Mouse (Mus musculus) lung, embryonic 16.5 days (tissue): ENCODE measurements around the gene Gpank1. TPM values are rescaled to one million over a fixed set of nuclear protein-coding genes. Genes with fewer than 3 reads are reported as not detected.

ENCODE experiments used
- ATAC-seq: fragments of 200-750 bp; cut with Nextera tagmentation; 2 replicates; pipeline ENCODE4 v1.8.0; 2017; ENCODE audit warnings: low read depth, mild to moderate bottlenecking, moderate library complexity
- H3K27ac ChIP-seq: fragments of 300-500 bp; sonication (generic); 2 replicates; pipeline ENCODE4 v1.5.1; 2014; ENCODE audit warnings: mild to moderate bottlenecking, control low read depth, low read length
- H3K27me3 ChIP-seq: fragments of 300-500 bp; sonication (generic); 2 replicates; pipeline ENCODE4 v1.6.1; 2014; ENCODE audit warnings: low read depth, low read length, mixed read lengths; ENCODE audit not compliant: control insufficient read depth, insufficient read depth
- H3K36me3 ChIP-seq: fragments of 300-500 bp; sonication (generic); 2 replicates; pipeline ENCODE4 v1.6.1; 2014; ENCODE audit warnings: low read length; ENCODE audit not compliant: control insufficient read depth, insufficient read depth
- H3K4me1 ChIP-seq: fragments of 300-500 bp; sonication (generic); replicated peaks from 2 replicates; pipeline ENCODE4 v1.6.1; 2014; ENCODE audit warnings: low read length, mixed read lengths; ENCODE audit not compliant: control insufficient read depth, insufficient read depth
- H3K4me2 ChIP-seq: fragments of 300-500 bp; sonication (generic); 2 replicates; pipeline ENCODE4 v1.6.1; 2014; ENCODE audit warnings: low read depth, low read length, control low read depth
- H3K4me3 ChIP-seq: fragments of 300-500 bp; sonication (generic); 2 replicates; pipeline ENCODE4 v1.5.1; 2014; ENCODE audit warnings: mild to moderate bottlenecking, low read length, control low read depth
- H3K9ac ChIP-seq: fragments of 300-500 bp; sonication (generic); 2 replicates; pipeline ENCODE4 v1.6.1; 2014; ENCODE audit warnings: low read length, control low read depth
- H3K9me3 ChIP-seq: fragments of 300-500 bp; sonication (generic); 2 replicates; pipeline ENCODE4 v1.6.1; 2016; ENCODE audit warnings: low read length; ENCODE audit not compliant: control insufficient read depth
- WGBS: fragments of 180-500 bp; shearing (Covaris S2); extraction: QIAGEN DNeasy Blood & Tissue Kit; methylation state at CpG from one replicate; pipeline ENCODE4 v1.1.7; 2014; 5-methylcytosine and 5-hydroxymethylcytosine counted together
- polyA plus RNA-seq: library from polyadenylated mRNA; unstranded; fragments of >200 nt; fragmentation: Nextera tagmentation; extraction: Ambion mirVana; gene quantifications from 2 replicates; pipeline ENCODE4 v1.2.1, GENCODE M21; 2015

Gene Gpank1
- polyA plus RNA-seq, 1 experiment from 2014 or later: 19.7 TPM

DNA sequence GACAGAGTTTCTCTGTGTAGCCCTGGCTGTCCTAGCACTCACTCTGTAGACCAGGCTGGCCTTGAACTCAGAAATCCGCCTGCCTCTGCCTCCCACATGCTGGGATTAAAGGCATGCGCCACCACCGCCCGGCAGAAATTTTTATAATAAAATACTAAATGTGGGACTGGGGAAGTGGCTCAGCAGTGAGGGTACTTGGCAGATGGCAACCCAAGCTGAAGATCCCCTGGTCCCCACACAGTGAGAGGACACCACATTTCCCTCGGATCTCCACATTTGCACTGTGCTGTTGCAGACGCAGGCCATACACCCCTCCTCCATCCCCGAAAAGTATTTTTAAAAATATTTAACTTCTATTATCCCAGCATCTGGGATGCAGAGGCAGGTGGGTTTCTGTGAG lies 12.3 kb downstream of the Gpank1 start:
- H3K4me1 ChIP-seq: peaks cover 14% of the 10 kb centered on the region
- WGBS: 90% methylated on average over 7 of the region's 7 CpGs
- ATAC-seq: no peak

DNA sequence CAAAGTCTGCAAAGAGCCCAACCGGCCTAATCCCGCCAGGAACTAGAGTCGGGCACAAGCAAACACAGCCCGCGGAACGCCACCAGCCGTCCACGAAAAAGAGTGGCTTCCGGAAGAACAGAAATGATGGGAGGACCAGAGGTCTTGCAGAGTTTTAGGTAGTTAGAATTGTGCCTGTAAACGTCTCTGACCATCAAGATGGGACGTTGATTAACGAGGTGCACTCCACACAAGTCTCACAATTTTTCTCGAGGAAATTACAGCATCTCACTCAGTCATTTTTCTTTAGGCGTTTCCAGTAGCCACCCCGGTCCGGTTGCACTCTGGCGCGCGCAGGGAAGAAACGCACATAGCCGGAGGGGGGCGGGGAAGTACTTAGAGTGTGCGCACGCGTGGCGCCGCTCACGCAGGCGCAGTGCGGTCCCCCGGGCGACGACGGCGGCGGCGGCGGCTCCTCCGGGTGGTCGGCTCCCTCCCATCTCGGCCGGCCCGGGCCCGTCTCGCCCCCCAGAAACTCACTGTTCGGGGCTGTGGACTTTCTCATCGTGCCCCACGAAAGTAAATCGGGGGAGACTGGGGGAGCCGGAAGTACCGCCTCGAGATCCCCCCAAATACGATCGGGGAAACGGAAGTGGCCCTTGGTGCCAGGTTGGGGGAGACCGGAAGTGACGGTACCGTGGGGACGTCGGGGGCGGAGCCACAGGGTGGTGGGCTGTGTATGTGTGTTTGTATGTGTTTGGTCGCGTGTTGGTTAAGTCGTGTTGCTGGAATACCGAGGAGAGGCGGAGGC lies 13.7 kb downstream of the Gpank1 start, which contains the start of gene Bag6:
TSS of gene Bag6 (plus strand) at position 378 of the 790 bp plus-strand sequence.
- WGBS: under 1% methylated on average over 66 of the region's 66 CpGs
- ATAC-seq: peak; percentile 95
- Histone ChIP-seq H3K9ac (peak within 1 kb of the TSS; percentile 87), H3K27me3 (no peaks in the 10 kb centered on the region), H3K27ac (peak within 1 kb of the TSS; percentile 97), H3K9me3 (no peaks in the 10 kb centered on the region), H3K4me3 (peak within 1 kb of the TSS; percentile 89), H3K4me1 (peaks cover 14% of the 10 kb centered on the region), H3K4me2 (peak within 1 kb of the TSS; percentile 92), H3K36me3 (peaks cover 15% of the 10 kb centered on the region)

More for the DNA sequence above, 12.3 kb downstream of the Gpank1 start:
- H3K9ac ChIP-seq: no peak overlapping the region
- no peaks in the 10 kb centered on the region for H3K9me3 ChIP-seq
- no peak overlapping the region for H3K4me2 ChIP-seq
- H3K27me3 ChIP-seq: no peaks in the 10 kb centered on the region
- peaks cover 3% of the 10 kb centered on the region; the same call in 1 of the 2 replicates for H3K36me3 ChIP-seq
- H3K27ac ChIP-seq: no peak overlapping the region
- no peak overlapping the region for H3K4me3 ChIP-seq

DNA sequence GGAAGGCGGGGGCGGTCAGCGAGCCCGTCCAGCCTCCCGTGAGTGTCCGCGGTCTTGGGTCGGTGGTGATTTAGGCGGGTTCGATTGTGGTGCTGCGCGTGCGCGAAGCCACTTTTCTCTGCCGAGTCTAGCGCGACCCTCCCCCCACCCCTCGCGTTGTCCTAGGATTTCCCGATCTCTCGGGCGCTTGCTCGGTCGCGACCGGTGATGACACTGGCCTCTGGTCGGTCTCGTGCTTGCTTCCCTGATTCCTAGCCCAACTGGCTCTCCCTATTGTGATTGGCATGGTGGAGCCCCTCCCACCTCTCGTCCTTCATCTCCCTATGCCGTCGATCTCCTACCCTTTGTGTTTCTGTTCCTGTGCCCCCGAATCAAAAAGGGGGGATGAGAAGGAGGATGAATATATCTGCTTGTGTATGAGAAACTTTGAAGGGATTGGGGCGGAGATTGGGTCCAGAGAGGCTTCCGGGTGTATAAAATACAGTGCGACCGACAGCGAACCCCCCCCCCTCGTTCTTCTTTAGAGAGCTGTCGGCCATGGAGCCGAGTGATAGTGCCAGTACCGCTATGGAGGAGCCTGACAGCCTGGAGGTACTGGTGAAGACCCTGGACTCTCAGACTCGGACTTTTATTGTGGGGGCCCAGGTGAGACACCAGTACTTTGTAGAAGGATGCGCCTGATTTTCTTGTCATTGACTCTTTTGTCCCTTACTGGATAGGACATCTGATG lies 14.5 kb downstream of the Gpank1 start:
- Histone ChIP-seq H3K4me2 (peak overlapping the region; percentile 92), H3K4me1 (peaks cover 14% of the 10 kb centered on the region), H3K9ac (peak overlapping the region; percentile 87), H3K27ac (peak overlapping the region; percentile 97), H3K4me3 (peak overlapping the region; percentile 89), H3K27me3 (no peaks in the 10 kb centered on the region), H3K36me3 (peaks cover 20% of the 10 kb centered on the region), H3K9me3 (no peaks in the 10 kb centered on the region)
- peak; percentile 5; the same call in 1 of the 2 replicates for ATAC-seq
- under 1% methylated on average over 40 of the region's 43 CpGs for WGBS

DNA sequence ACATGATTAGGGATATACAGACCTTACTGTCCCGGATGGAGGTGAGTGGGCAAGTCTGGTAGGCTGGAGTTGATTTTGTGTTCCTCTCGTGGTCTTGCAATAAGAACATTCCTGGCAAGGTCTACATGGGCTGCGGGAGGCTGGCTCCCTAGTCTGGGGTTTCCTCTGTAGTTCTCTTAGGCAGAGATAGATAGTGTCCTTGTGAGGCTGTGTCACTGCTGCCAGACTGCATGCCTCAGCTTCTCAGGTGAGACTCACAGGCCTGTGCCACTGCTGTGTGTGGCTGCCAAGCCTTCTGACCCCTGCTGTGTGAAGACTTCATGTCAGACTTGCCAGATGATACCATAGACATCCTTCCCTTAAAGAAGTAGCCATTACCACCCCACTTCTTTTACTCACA lies 18.0 kb downstream of the Gpank1 start:
- no peak overlapping the region for H3K4me3 ChIP-seq

DNA sequence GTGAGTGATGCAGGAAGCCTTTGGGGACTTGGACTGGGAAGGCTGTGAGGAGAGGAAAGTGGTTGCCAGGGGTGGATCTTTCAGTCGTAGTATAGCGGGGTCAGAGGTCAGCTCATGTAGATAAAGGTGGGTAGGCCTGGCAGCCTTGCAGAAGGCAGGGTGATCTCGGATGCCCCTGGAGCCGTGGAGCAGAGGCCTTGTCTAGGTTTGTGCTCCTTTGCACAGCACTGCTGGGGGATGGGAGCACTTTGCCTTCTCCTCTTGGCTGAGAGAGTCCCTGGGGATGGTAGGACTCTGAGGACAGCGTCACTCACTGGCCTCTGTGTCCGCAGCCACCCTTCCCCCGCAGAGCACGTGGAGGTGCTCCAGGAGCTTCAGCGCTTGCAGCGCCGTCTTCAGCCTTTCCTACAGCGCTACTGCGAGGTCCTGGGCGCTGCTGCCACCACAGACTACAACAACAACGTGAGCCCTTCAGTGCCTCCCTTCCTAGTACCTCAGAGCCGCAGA lies 19.3 kb downstream of the Gpank1 start:
- Histone ChIP-seq H3K4me1 (peaks cover 12% of the 10 kb centered on the region), H3K4me3 (no peak overlapping the region), H3K27me3 (no peaks in the 10 kb centered on the region), H3K4me2 (no peak overlapping the region), H3K36me3 (peaks cover 63% of the 10 kb centered on the region), H3K27ac (no peak overlapping the region), H3K9ac (no peak overlapping the region), H3K9me3 (no peaks in the 10 kb centered on the region)
- ATAC-seq: no peak
- 73% methylated on average over 16 of the region's 16 CpGs for WGBS

More for the DNA sequence above, 18.0 kb downstream of the Gpank1 start:
- Histone ChIP-seq H3K9me3 (no peaks in the 10 kb centered on the region), H3K36me3 (peaks cover 52% of the 10 kb centered on the region), H3K27ac (no peak overlapping the region), H3K27me3 (no peaks in the 10 kb centered on the region), H3K9ac (no peak overlapping the region), H3K4me2 (no peak overlapping the region), H3K4me1 (peaks cover 12% of the 10 kb centered on the region)
- WGBS: 89% methylated on average over 3 of the region's 3 CpGs
- no peak for ATAC-seq

DNA sequence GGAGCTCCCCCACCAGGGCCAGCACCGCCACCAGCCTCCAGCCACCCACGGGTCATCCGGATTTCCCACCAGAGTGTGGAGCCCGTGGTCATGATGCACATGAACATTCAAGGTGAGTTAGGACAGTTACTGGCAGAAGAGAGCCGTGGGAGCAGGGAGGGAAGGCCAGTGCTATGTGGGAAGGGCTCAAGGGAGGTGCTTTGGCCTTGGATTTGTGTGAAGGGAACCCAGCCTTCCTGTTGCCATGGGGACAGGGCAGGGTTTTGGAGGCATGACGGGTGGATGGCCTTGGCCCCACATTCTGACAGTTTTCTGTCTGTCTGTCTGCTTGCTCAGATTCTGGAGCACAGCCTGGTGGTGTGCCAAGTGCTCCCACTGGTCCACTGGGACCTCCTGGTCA lies 20.7 kb downstream of the Gpank1 start:
- H3K4me3 ChIP-seq: no peak overlapping the region
- no peaks in the 10 kb centered on the region for H3K9me3 ChIP-seq
- peaks cover 77% of the 10 kb centered on the region for H3K36me3 ChIP-seq
- ATAC-seq: no peak
- no peak overlapping the region for H3K4me2 ChIP-seq
- H3K9ac ChIP-seq: no peak overlapping the region
- peaks cover 3% of the 10 kb centered on the region for H3K4me1 ChIP-seq
- H3K27me3 ChIP-seq: no peaks in the 10 kb centered on the region
- WGBS: 86% methylated on average over 6 of the region's 6 CpGs
- no peak overlapping the region for H3K27ac ChIP-seq

DNA sequence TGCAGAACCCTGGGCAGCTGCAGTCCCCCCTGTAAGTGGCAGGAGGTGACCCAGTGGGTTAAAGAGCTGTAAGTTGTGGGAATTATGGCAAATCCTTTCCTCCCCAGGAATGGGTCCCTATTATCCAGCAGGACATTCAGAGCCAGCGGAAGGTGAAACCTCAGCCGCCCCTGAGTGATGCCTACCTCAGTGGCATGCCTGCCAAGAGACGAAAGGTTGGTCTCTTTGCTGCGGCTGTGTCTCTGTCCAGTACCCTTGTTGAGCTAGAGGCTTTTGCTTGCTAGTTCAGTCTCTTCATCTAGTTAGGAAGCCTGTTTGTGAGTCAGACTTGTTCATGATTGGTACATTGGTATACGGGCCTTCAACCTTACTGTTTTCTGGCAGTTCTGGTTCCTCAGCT lies 24.9 kb downstream of the Gpank1 start:
- ATAC-seq: no peak
- H3K36me3 ChIP-seq: peaks cover 86% of the 10 kb centered on the region
- H3K9me3 ChIP-seq: no peaks in the 10 kb centered on the region
- no peak overlapping the region for H3K4me2 ChIP-seq
- H3K4me3 ChIP-seq: no peak overlapping the region
- no peak overlapping the region for H3K9ac ChIP-seq
- 84% methylated on average over 5 of the region's 5 CpGs for WGBS
- H3K4me1 ChIP-seq: no peaks in the 10 kb centered on the region
- H3K27ac ChIP-seq: no peak overlapping the region
- H3K27me3 ChIP-seq: no peaks in the 10 kb centered on the region

DNA sequence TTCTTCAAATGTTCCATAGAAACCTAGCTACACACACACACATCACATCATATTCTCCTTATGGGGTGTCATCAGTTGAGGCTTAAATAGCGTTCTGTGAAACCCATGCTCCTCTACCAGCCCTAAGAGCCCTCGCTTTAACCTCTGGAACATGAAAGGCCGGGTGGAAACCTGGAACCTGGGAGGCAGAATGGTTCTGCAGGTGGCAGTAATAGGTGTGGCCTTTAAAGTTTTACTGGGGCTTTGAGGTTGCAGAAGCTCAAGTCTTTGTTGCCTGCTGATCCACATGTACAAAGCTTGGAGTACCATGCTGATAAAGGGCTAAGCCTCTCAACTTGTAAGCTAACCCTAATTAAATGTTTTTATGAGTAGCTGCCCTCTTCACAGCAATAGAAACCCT lies 26.1 kb downstream of the Gpank1 start:
- Histone ChIP-seq H3K36me3 (peaks cover 85% of the 10 kb centered on the region), H3K4me3 (no peak overlapping the region), H3K27ac (no peak overlapping the region), H3K4me1 (no peaks in the 10 kb centered on the region), H3K9me3 (no peaks in the 10 kb centered on the region), H3K27me3 (no peaks in the 10 kb centered on the region), H3K4me2 (no peak overlapping the region), H3K9ac (no peak overlapping the region)
- no peak for ATAC-seq
- WGBS: 54% methylated on average over 3 of the region's 3 CpGs

DNA sequence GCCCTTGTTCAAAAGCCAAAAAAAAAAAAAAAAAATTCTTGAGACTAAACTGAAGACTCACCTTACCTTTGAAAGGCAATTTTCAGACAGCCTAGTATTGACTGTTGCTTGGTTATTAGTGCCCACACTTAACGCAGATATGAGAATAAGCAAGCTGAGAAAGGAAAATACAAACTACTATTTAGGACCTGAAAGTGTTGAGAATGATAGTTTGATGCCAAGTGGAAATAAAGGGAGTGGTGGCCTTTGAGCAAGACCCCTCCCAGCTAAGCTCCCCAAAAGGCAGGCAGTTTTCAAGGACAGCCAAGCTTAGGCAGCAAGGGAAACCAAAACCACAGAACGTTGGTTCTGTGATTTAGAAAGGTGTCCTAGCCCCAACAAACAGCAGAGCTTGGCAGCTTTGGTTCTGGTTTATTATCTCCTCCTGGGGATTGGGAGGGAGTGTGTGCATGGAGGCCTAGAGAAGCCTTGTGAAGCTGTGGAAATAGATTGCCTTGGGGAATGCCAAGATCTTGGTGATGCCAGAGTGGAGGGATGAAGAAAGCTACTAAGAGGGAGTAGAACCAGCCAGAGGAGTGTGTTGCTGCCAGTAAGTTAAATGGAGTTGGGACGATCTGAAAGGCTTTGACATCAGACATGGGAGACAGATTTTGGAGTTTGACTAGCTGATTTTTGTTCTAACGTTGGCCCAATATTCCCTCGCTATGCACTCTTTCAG lies 26.8 kb downstream of the Gpank1 start:
- ATAC-seq: no peak
- no peaks in the 10 kb centered on the region for H3K4me1 ChIP-seq
- H3K4me3 ChIP-seq: no peak overlapping the region
- no peaks in the 10 kb centered on the region for H3K9me3 ChIP-seq
- H3K36me3 ChIP-seq: peaks cover 85% of the 10 kb centered on the region
- no peaks in the 10 kb centered on the region for H3K27me3 ChIP-seq
- H3K9ac ChIP-seq: no peak overlapping the region
- WGBS: 63% methylated on average over 5 of the region's 5 CpGs
- no peak overlapping the region for H3K4me2 ChIP-seq
- H3K27ac ChIP-seq: no peak overlapping the region
